Mouse (Mus musculus): ENCODE results near the gene Oxld1.
"Not testable (repeated sequence)": the region's sequence is repeated elsewhere in the genome, so short reads cannot be mapped to it uniquely, and the experiment has no call there.

The Oxld1 gene

DNA sequence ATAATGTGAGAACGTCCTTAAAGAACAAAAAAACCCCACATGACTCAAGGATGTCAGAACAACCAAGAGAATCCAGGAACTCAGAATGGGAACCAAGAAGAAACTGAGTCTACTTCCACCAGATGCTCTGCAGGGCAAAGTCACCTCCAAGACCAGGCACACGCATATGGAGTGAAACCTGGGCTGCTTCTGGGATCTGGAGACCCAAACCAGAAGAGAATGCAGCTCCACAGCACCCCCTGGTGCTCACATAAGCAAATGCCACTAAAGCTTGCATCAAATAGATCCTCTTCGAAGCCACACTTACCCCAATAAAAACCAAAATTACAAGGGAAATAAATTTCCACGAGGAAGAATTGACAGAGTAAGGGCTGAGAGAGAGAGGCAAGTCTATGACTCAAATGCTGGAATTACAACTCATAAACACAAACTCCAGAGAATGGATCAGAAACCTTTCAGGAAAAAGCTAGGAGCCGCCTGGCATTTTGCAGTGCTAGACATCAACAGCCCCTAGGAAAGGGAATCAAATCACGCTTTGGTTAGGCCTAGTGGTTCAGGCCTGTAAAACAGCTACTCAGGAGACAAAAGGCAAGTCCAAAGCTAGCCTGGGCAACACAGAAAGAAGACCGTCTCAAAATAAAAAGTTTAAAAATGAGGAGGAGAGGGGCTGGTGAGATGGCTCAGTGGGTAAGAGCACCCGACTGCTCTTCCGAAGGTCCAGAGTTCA is 34.1 kb downstream of the Oxld1 start:
- peak in 1 of 2 experiments; percentile 60 for DNase-seq (ENCODE audit: low spot score in 2 of 2)

DNA sequence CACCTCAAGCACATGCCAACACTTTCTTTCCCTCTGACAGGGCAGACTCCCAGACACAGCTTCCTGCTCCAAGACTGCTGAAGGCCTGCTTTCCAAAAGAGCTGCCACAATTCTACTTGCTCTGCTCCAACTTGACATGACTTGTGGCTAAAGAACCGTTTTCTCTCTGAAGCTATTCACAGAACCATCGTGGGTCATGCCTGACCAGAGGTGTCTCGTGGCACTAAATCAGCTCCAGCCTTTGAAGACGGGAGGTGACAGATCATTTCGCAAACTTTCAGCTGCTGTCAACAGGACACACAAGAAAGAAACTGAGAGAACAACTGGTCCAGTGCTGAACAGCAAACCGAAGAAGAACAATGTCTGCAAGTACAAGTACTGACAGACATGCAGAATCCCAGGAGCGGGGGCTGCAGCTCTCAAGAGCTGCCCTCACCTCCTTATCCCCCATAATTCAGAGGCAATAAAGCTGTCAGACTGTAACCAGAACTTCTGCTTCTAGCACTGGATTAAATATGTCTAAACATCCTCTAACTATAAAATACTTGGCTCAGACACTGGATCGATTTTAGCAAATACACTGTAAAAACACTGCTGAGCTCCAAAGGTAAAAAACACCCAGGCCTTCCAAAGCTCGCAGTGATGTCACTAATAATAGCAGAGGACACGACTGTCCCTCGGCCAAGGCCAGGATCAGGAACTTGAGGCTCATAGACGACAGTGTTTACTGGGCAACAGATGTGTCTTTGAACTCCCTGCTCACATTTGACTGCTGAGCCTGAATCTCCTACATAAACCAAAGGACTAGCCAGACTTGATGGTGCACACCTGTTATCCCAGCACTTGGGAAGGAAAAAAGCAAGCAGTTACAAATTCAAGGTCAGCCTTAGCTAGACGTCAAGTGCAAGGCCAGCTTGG is 35.0 kb downstream of the Oxld1 start:
- DNase-seq (ENCODE audit: low spot score in 2 of 2), result no peak

DNA sequence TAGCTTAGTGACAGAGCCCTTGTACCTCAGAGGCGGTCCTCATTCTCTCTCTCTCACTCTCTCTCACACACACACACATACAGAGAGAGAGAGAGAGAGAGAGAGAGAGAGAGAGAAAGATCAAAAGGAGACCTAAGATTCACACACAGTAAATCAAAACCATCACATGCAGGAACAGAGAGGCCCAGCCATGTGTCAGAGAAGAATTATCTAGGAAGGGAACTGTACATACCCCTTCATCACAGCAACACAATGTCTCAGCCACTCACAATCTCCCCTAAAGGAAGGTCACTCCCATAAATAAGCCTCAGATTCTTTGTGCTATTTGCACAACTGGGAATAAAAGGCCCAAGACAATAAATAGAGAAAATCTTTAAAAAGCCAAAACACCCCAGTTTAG is 39.3 kb downstream of the Oxld1 start:
- no peak for DNase-seq (ENCODE audit: low spot score in 2 of 2)

DNA sequence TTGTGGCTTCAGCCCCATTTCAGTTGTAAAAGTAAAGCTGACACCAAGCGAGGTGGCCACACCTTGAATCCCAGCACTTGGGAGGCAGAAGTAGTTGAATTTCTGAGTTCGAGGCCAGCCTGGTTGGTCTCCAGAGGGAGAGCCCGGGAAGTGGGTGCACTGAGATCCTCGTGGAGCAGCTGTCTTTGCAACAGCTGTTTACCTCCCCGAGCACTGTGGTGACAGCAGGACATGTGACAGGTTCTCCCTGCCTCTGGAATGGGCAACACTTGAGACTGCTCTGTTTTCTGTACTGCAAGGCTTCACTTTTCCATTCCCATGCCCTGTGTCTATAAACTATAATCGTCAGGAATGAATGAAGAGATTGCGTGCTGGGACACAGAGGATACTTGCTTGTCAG is 40.0 kb downstream of the Oxld1 start:
- no peak for DNase-seq (ENCODE audit: low spot score in 2 of 2)

DNA sequence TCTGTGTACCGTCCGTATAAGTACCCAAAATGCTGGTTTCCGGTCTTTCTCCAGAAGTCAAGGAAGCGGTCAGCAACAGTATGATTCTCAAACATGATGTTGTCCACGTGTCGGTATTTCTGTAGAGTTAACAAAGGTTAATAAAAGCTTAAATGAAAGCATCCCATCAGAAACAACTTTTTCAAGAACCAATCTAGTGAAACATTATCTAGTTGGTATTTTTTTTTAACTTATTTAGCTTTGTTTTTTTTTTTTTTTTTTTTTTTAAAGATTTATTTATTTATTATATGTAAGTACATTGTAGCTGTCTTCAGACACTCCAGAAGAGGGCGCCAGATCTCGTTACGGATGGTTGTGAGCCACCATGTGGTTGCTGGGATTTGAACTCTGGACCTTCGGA is 44.2 kb downstream of the Oxld1 start:
- DNase-seq (ENCODE audit: low spot score in 2 of 2), result not testable (repeated sequence)

All from heart, adult 9 months (tissue).